22 mouse cellular contexts compared by ENCODE assay signal in genomic region chr8:93642770-93643169, GRCm38 (mm10).
"Had no signal": no experiment of that assay in that cellular context is flagged by ENCODE, and none has a peak within 500 bp of the region (broad histone marks: within the 10 kb centered on the region; RNA-seq: fewer than 3 reads in every experiment).

No protein-coding gene starts in this region.

- H3K9ac ChIP-seq: limb, embryonic 12.5 days; limb, embryonic 15.5 days; liver, embryonic 14.5 days; liver, postnatal 0 days; lung, embryonic 14.5 days; midbrain, embryonic 12.5 days; neural tube, embryonic 12.5 days had no signal

- DNase-seq: kidney, adult 2 months; kidney, postnatal 25 days; liver, postnatal 0 days; lung, embryonic 14.5 days; right cerebral cortex, adult 18-20 months; right cerebral cortex, postnatal 14 days; right cerebral cortex, postnatal 4 days; thymus, adult 2 months; thymus, postnatal 14 days; thymus, postnatal 4 days had no signal

- H3K4me2 ChIP-seq: limb, embryonic 12.5 days; limb, embryonic 15.5 days; liver, embryonic 11.5 days; lung, embryonic 14.5 days; midbrain, embryonic 12.5 days; neural tube, embryonic 12.5 days had no signal

- ATAC-seq: liver, postnatal 0 days; lung, postnatal 0 days; midbrain, embryonic 16.5 days had no signal

- H3K27ac ChIP-seq: kidney, postnatal 0 days; layer of hippocampus, adult 2 months; limb, embryonic 12.5 days; limb, embryonic 15.5 days; liver, embryonic 14.5 days; macrophage; midbrain, embryonic 12.5 days; neural tube, embryonic 12.5 days; stomach, postnatal 0 days had no signal

- H3K4me3 ChIP-seq: layer of hippocampus, adult 2 months; limb, embryonic 12.5 days; limb, embryonic 15.5 days; midbrain, embryonic 12.5 days; neural tube, embryonic 12.5 days had no signal

- H3K36me3 ChIP-seq: limb, embryonic 12.5 days; limb, embryonic 15.5 days; midbrain, embryonic 12.5 days; neural tube, embryonic 12.5 days had no signal

- H3K4me1 ChIP-seq: limb, embryonic 12.5 days; limb, embryonic 15.5 days; midbrain, embryonic 12.5 days; neural tube, embryonic 12.5 days had no signal

- H3K9me3 ChIP-seq: limb, embryonic 12.5 days; limb, embryonic 15.5 days; midbrain, embryonic 12.5 days; neural tube, embryonic 12.5 days had no signal

- H3K27me3 ChIP-seq: limb, embryonic 12.5 days; limb, embryonic 15.5 days; midbrain, embryonic 12.5 days; neural tube, embryonic 12.5 days had no signal
